Mouse (Mus musculus) left cerebral cortex, postnatal 14 days (tissue): ENCODE measurements around the gene Taf3. TPM values are rescaled to one million over a fixed set of nuclear protein-coding genes. Genes with fewer than 3 reads are reported as not detected.

ENCODE experiments used
- DNase-seq, 2 experiments: peaks; one replicate each; pipeline ENCODE4 v3.0.0; 2021 to 2022; ENCODE audit warnings: low spot score in 2 of 2, mixed read lengths in 1 of 2
- intact Hi-C: fragments of 180-260 bp; cut with DNase I; formaldehyde crosslinking; loops from one replicate; pipeline ENCODE4 v1.15.1; 2025
- total RNA-seq, 2 experiments: library from RNA; stranded (reverse); gene quantifications; 2 replicates each; pipeline ENCODE4 v1.2.3; 2021

Gene Taf3
- total RNA-seq, 2 experiments from 2014 or later, result 12.5 to 13.5 TPM

- intact Hi-C loops, result no loop called here
- no peak for DNase-seq
Measured at GRCm38 (mm10) chr2:9969734-9970133, 78.7 kb downstream of the Taf3 start.

- intact Hi-C loops, result no loop called here
Measured at GRCm38 (mm10) chr2:9966634-9967033, 81.8 kb downstream of the Taf3 start.

GRCm38 (mm10) chr2:9965608-9966007, 82.8 kb downstream of the Taf3 start:
- intact Hi-C loops, result no loop called here
- DNase-seq, result no peak

More at GRCm38 (mm10) chr2:9966634-9967033, 81.8 kb downstream of the Taf3 start:
- DNase-seq, result no peak

- intact Hi-C loops, result no loop called here
- DNase-seq, result no peak
Measured at GRCm38 (mm10) chr2:9962871-9963270, 85.5 kb downstream of the Taf3 start.

- no peak for DNase-seq
- intact Hi-C loops, result no loop called here
Measured at GRCm38 (mm10) chr2:9961708-9962107, 86.7 kb downstream of the Taf3 start.

GRCm38 (mm10) chr2:9958011-9958410, 90.4 kb downstream of the Taf3 start:
- intact Hi-C loops, result no loop called here
- DNase-seq, result no peak

- DNase-seq, result no peak
- intact Hi-C loops, result no loop called here
Measured at GRCm38 (mm10) chr2:9956546-9956945, 91.8 kb downstream of the Taf3 start.

- DNase-seq, result no peak
- intact Hi-C loops, result no loop called here
Measured at GRCm38 (mm10) chr2:9955576-9956535, 92.5 kb downstream of the Taf3 start.

- DNase-seq, result no peak
- intact Hi-C loops, result no loop called here
Measured at GRCm38 (mm10) chr2:9946739-9947138, 101.7 kb downstream of the Taf3 start.

GRCm38 (mm10) chr2:9945611-9946010, 102.8 kb downstream of the Taf3 start:
- intact Hi-C loops, result no loop called here
- DNase-seq, result no peak

GRCm38 (mm10) chr2:9943011-9943410, 105.4 kb downstream of the Taf3 start:
- intact Hi-C loops, result no loop called here
- no peak for DNase-seq

- intact Hi-C loops, result no loop called here
- DNase-seq, result no peak
Measured at GRCm38 (mm10) chr2:9939250-9939649, 109.1 kb downstream of the Taf3 start.

GRCm38 (mm10) chr2:9935965-9936364, 112.4 kb downstream of the Taf3 start:
- DNase-seq, result no peak
- intact Hi-C loops, result no loop called here

GRCm38 (mm10) chr2:9926905-9927283, 121.5 kb downstream of the Taf3 start:
- no peak for DNase-seq
- intact Hi-C loops, result no loop called here

- intact Hi-C loops, result no loop called here
- no peak for DNase-seq
Measured at GRCm38 (mm10) chr2:9926194-9926904, 122.0 kb downstream of the Taf3 start.

- no peak for DNase-seq
- intact Hi-C loops, result no loop called here
Measured at GRCm38 (mm10) chr2:9918691-9919471, 129.5 kb downstream of the Taf3 start.

- intact Hi-C loops, result no loop called here
- DNase-seq, result peak; percentile 25 to 47
Measured at GRCm38 (mm10) chr2:9917602-9918001, 130.8 kb downstream of the Taf3 start.

GRCm38 (mm10) chr2:9905995-9906394, 142.4 kb downstream of the Taf3 start:
- no peak for DNase-seq
- intact Hi-C loops, result no loop called here

GRCm38 (mm10) chr2:9903854-9904560, 144.4 kb downstream of the Taf3 start:
- DNase-seq, result no peak
- intact Hi-C loops, result no loop called here
